Mouse (Mus musculus) kidney, embryonic 14.5 days (tissue): ENCODE measurements around the gene Egf. TPM values are rescaled to one million over a fixed set of nuclear protein-coding genes. Genes with fewer than 3 reads are reported as not detected.
A peak's percentile ranks its signal among the peaks of the same experiment; 100 is the strongest.

Experiments
- ATAC-seq: fragments of 200-750 bp; cut with Nextera tagmentation; 2 replicates; pipeline ENCODE4 v1.8.0; 2017; ENCODE audit warnings: moderate number of reproducible peaks, mild to moderate bottlenecking, moderate TSS enrichment, moderate library complexity; ENCODE audit not compliant: low FRiP score, low TSS enrichment
- H3K27ac ChIP-seq: fragments of 300-500 bp; sonication (generic); 2 replicates; pipeline ENCODE4 v1.5.1; 2014; ENCODE audit warnings: low read depth, mild to moderate bottlenecking, low read length, moderate library complexity, mixed read lengths
- H3K27me3 ChIP-seq: fragments of 300-500 bp; sonication (generic); 2 replicates; pipeline ENCODE4 v1.6.1; 2014; ENCODE audit warnings: mild to moderate bottlenecking, low read length; ENCODE audit not compliant: control insufficient read depth, insufficient read depth
- H3K36me3 ChIP-seq: fragments of 300-500 bp; sonication (generic); 2 replicates; pipeline ENCODE4 v1.6.1; 2014; ENCODE audit warnings: low read length, mixed read lengths; ENCODE audit not compliant: control insufficient read depth, insufficient read depth
- H3K4me1 ChIP-seq: fragments of 300-500 bp; sonication (generic); 2 replicates; pipeline ENCODE4 v1.6.1; 2014; ENCODE audit warnings: low read length, mixed read lengths; ENCODE audit not compliant: control insufficient read depth, insufficient read depth
- H3K4me2 ChIP-seq: fragments of 300-500 bp; sonication (generic); replicated peaks from 2 replicates; pipeline ENCODE4 v1.6.1; 2014; ENCODE audit warnings: low read depth, mild to moderate bottlenecking, low read length
- H3K4me3 ChIP-seq: fragments of 300-500 bp; sonication (generic); 2 replicates; pipeline ENCODE4 v1.5.1; 2014; ENCODE audit warnings: mild to moderate bottlenecking, low read length
- H3K9ac ChIP-seq: fragments of 300-500 bp; sonication (generic); 2 replicates; pipeline ENCODE4 v1.6.1; 2014; ENCODE audit warnings: low read depth, mild to moderate bottlenecking, low read length, moderate library complexity
- H3K9me3 ChIP-seq: fragments of 300-500 bp; sonication (generic); 2 replicates; pipeline ENCODE4 v1.6.1; 2016; ENCODE audit warnings: low read length; ENCODE audit not compliant: control insufficient read depth
- WGBS: fragments of 180-500 bp; shearing (Covaris S2); extraction: QIAGEN DNeasy Blood & Tissue Kit; methylation state at CpG from one replicate; pipeline ENCODE4 v1.1.7; 2014; 5-methylcytosine and 5-hydroxymethylcytosine counted together
- polyA plus RNA-seq: library from polyadenylated mRNA; unstranded; fragments of >200 nt; fragmentation: Nextera tagmentation; extraction: Ambion mirVana; gene quantifications from 2 replicates; pipeline ENCODE4 v1.2.1, GENCODE M21; 2014

The Egf gene
- 1.6 and 1.8 TPM in 2 replicates for polyA plus RNA-seq

DNA sequence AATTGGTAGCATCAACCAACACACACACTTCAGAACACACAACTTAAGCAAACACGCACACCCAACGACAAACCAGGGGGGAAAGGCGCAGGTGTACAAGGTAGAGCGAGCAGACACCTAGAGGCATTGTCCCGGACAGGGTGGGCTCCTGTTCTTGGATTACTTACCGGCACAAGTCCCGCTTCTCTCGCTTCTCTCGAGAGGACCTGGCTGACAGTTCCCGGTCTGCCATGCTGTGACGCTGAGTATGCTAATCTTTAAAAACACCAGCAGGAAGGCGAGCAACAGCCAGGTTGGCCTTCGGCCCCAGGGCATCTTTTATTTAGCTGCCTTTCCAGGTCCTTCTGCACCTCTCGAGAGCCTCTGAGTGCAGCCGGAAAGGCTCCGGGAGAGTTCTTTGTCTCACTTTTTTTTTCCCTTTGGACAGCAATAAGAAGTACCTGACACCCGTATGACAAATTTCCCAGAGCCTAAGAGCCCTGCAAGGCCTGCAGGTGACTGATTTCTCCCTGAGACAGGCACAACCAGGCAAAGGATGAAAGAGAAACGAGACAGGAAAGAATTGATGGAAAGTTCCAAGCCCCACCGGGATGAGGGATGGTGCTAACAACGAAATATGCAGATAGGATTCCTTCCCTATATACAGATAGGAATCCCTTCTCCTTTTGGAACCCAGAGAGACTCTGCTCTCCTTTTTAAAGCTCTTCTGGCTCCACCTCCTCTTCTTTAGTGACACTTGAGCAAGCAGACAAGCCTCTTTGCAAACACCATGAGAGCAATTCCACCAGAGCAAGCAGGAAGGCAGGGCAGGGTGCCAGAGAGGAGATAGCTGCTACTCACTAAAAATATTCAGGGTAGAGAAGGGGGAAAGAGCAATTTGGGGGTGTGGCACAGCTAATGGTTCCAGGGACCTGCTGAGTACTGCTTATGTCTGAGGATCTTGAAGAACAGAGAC, at the start of gene Egf:
Egf (minus strand) TSS at position 667 of the 955 bp plus-strand sequence.
- 8% methylated on average over 20 of the region's 20 CpGs for WGBS
- Histone ChIP-seq H3K36me3 (no peaks in the 10 kb centered on the region), H3K9me3 (peaks cover 4% of the 10 kb centered on the region; the same call in 1 of the 2 replicates), H3K4me1 (peaks cover 7% of the 10 kb centered on the region; the same call in 1 of the 2 replicates), H3K27me3 (peaks cover 5% of the 10 kb centered on the region; the same call in 1 of the 2 replicates), H3K4me3 (peak within 1 kb of the TSS; percentile 22), H3K27ac (no peak within 1 kb of the TSS), H3K4me2 (peak within 1 kb of the TSS; percentile 41), H3K9ac (peak within 1 kb of the TSS; percentile 34; the same call in 1 of the 2 replicates)
- ATAC-seq, result peak; percentile 28; the same call in 1 of the 2 replicates

DNA sequence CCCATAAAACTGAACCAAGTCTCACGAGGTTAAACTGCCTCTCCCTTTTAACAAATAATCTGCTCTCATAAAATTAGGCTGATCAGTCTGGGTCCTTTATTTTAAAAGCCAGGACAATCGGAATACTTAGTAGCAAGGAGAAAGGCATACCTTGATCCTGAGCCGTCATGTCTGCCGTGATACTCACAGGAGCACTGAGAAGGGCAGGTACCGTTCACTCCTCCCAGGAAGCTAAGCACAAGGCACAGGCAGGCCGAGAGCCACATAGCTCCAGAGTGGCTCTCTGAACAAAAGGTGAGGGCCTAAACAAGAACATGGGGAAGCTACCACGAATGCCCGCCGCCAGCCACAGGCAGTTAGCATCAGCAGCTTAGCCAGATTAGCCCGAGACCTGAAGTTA, 48.6 kb upstream of the Egf start, which contains the start of gene Lrit3:
Lrit3 (minus strand) TSS at position 266 of the 400 bp plus-strand sequence.
- H3K9ac ChIP-seq, result no peak within 1 kb of the TSS
- no peaks in the 10 kb centered on the region for H3K4me1 ChIP-seq
- H3K36me3 ChIP-seq, result no peaks in the 10 kb centered on the region
- no peaks in the 10 kb centered on the region for H3K27me3 ChIP-seq
- no peak within 1 kb of the TSS for H3K4me2 ChIP-seq
- 79% methylated on average over 10 of the region's 10 CpGs for WGBS
- no peak within 1 kb of the TSS for H3K27ac ChIP-seq
- H3K9me3 ChIP-seq, result no peaks in the 10 kb centered on the region
- no peak within 1 kb of the TSS for H3K4me3 ChIP-seq
- ATAC-seq, result no peak

DNA sequence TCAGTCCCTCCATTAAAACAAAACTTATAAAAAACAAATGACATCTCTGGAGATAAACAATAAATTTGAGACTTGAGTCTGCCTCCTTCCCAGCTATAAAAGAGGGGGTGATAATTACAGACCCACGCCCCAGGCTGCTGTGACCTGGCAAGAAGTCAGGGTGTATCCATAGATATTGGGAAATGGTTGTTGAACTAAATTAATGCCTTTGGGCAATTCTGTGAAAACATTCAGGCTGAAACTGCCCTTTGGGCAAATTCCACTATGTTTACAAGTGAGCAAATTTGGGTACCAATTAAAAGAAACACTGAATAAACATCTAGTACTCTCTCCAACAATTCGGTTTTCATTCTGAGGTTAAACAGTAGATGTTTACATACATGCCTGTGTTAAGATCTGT, 43.9 kb upstream of the Egf start:
- H3K4me2 ChIP-seq, result no peak overlapping the region
- no peak overlapping the region for H3K4me3 ChIP-seq
- no peaks in the 10 kb centered on the region for H3K4me1 ChIP-seq
- H3K27ac ChIP-seq, result no peak overlapping the region
- no peaks in the 10 kb centered on the region for H3K9me3 ChIP-seq
- 75% methylated on average over 2 of the region's 2 CpGs for WGBS
- ATAC-seq, result no peak
- H3K27me3 ChIP-seq, result no peaks in the 10 kb centered on the region
- H3K36me3 ChIP-seq, result no peaks in the 10 kb centered on the region
- H3K9ac ChIP-seq, result no peak overlapping the region

DNA sequence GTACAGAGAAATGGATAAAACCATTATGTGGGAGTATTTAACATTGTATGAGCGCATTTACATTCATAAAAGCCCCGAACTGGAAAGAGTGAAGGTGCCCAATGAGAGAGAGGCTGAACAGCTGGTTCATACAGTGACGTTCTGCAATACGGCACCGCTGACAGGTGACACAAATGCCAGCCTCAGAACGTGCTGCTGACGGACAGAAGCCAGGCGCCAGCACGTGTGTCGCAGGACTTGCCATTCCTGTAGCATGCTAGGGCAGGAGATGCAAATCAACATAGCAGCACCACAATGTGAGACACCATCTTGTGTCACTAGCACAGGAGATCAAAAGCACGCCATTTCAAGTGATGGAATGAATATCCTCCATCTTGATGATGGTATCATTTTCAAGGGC, 43.4 kb upstream of the Egf start:
- Histone ChIP-seq H3K4me1 (no peaks in the 10 kb centered on the region), H3K4me3 (no peak overlapping the region), H3K4me2 (no peak overlapping the region), H3K9me3 (no peaks in the 10 kb centered on the region), H3K9ac (no peak overlapping the region), H3K36me3 (no peaks in the 10 kb centered on the region), H3K27ac (no peak overlapping the region), H3K27me3 (no peaks in the 10 kb centered on the region)
- no peak for ATAC-seq
- 85% methylated on average over 11 of the region's 11 CpGs for WGBS

DNA sequence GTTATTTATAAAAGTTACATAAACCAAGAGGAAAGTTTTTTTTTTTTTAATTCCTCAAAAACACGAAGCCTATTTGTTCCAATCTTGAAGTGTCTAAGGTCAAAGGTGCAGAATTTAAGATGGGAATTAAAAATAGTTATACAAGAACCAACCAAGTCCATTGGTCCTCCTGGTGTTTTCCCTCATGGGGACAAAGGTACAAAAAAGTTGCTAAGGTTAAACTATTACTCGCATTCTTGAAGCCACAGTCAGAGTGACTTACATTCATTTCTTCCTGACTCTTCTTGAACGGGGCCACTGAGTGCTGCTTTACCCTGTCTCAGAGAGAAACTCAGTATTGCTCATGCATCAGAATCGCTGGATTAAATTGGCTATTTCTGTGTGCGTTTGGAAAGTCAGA, 42.2 kb upstream of the Egf start:
- Histone ChIP-seq H3K4me1 (no peaks in the 10 kb centered on the region), H3K36me3 (no peaks in the 10 kb centered on the region), H3K9me3 (no peaks in the 10 kb centered on the region), H3K9ac (no peak overlapping the region), H3K27ac (no peak overlapping the region), H3K27me3 (no peaks in the 10 kb centered on the region), H3K4me2 (no peak overlapping the region), H3K4me3 (no peak overlapping the region)
- ATAC-seq, result no peak
- WGBS, result 82% methylated on average over 5 of the region's 5 CpGs

DNA sequence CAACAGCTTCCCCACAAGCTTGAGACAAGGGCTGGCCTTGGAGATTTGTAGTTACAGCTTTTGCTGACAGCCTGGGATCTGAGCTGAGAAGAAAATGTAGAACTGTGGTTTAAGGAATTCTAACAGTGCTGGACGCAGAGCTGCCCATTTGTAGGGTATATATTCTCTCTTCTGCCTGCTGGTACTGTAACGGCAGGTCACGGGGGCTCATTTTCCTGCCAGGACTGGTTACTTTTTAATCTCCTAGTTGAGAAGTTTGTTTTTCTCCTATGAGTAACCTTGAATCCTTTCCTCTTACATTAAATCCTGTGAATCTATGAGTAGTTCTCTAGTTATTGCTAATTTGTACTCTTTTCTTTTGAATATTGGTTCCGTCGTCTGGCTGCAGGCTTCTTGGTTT, 38.7 kb upstream of the Egf start:
- Histone ChIP-seq H3K36me3 (no peaks in the 10 kb centered on the region), H3K9me3 (no peaks in the 10 kb centered on the region), H3K27ac (no peak overlapping the region), H3K9ac (no peak overlapping the region), H3K27me3 (no peaks in the 10 kb centered on the region), H3K4me1 (no peaks in the 10 kb centered on the region), H3K4me2 (no peak overlapping the region), H3K4me3 (no peak overlapping the region)
- ATAC-seq, result no peak
- WGBS, result 82% methylated on average over 5 of the region's 5 CpGs

DNA sequence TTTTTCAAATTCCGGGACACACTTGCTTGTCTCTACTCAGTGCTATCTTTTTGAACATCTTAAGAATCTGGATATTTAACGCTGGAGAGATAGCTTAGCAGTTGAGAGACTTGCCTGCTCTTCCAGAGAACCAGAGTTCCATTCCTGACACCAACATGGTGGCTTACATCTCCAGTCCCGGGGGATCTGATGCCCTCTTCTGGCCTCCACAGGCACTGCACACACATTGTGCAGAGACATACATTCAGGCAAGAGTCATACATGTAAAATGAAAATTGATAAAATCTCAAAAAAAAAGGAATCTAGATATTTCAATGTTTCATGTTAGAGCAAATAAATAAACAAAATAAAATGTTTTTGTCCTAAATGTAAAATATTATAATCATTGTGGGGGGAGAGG, 27.6 kb upstream of the Egf start:
- WGBS, result 94% methylated on average over 3 of the region's 3 CpGs
- no peak overlapping the region for H3K27ac ChIP-seq
- ATAC-seq, result no peak
- H3K4me2 ChIP-seq, result no peak overlapping the region
- H3K9ac ChIP-seq, result no peak overlapping the region
- H3K27me3 ChIP-seq, result no peaks in the 10 kb centered on the region
- no peak overlapping the region for H3K4me3 ChIP-seq
- H3K9me3 ChIP-seq, result no peaks in the 10 kb centered on the region
- no peaks in the 10 kb centered on the region for H3K36me3 ChIP-seq
- H3K4me1 ChIP-seq, result no peaks in the 10 kb centered on the region

DNA sequence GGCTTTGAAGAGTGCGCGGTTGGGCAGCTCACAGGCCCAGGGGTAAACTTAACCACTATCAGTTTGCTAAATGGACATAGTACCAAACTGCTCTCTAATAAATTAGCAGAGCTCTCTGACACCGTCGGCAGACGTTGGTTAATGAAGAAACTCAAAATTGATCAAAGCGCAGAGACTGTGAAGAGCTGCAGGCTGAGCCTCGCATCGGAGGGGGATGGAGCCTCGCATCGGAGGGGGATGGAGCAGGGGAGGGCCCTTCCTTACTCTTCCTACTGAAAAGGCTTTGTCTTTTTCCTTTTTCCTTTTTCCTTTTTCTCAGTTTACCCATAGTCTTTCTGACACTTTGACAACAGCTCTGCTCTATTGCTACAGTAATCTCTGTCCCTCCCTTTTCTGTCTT, 26.3 kb upstream of the Egf start:
- ATAC-seq, result no peak
- H3K27me3 ChIP-seq, result no peaks in the 10 kb centered on the region
- H3K4me3 ChIP-seq, result no peak overlapping the region
- no peaks in the 10 kb centered on the region for H3K36me3 ChIP-seq
- no peak overlapping the region for H3K4me2 ChIP-seq
- 44% methylated on average over 10 of the region's 10 CpGs for WGBS
- no peaks in the 10 kb centered on the region for H3K4me1 ChIP-seq
- no peaks in the 10 kb centered on the region for H3K9me3 ChIP-seq
- H3K9ac ChIP-seq, result no peak overlapping the region
- no peak overlapping the region for H3K27ac ChIP-seq

DNA sequence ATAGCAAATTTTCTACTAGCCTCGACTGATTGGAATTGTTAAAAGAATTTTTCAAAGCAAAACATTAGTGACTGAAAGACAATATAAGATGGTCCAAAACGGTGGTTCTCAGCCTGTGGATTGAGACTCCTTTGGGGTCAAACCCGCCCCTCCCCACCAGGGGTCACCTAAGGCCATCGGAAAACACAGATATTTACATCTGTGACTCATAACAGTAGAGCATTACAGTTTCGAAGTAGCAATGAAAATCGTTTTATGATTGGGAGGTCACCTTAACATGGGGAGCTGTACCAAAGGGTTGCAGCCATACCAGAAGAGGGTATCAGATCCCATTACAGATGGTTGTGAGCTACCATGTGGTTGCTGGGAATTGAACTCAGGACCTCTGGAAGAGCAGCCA, 16.1 kb upstream of the Egf start:
- no peaks in the 10 kb centered on the region; the same call in 1 of the 2 replicates for H3K4me1 ChIP-seq
- H3K27me3 ChIP-seq, result no peaks in the 10 kb centered on the region
- no peak overlapping the region for H3K4me3 ChIP-seq
- H3K27ac ChIP-seq, result no peak overlapping the region
- no peak for ATAC-seq
- no peaks in the 10 kb centered on the region for H3K9me3 ChIP-seq
- no peaks in the 10 kb centered on the region for H3K36me3 ChIP-seq
- H3K9ac ChIP-seq, result no peak overlapping the region
- no peak overlapping the region for H3K4me2 ChIP-seq
- 80% methylated on average over 6 of the region's 6 CpGs for WGBS
